Mouse (Mus musculus) kidney, postnatal 25 days (tissue): ENCODE measurements at regions not wholly inside any gene's neighbourhood (a gene's known extent, or its start where the extent isn't known, plus 50 kb on each side); places are given as distances from the start of the nearest gene placed in this dataset.

Experiments
- DNase-seq, 2 experiments: peaks; one replicate each; pipeline ENCODE4 v3.0.0; 2021; ENCODE audit warnings: mixed read lengths in 2 of 2

- DNase-seq: no peak
Observed at GRCm38 (mm10) chr6:107378489-107378888, 151.1 kb upstream of the Lrrn1 start.

- DNase-seq: no peak
Observed at GRCm38 (mm10) chr6:107380621-107381020, 148.9 kb upstream of the Lrrn1 start.

GRCm38 (mm10) chr6:107386094-107386678, 143.4 kb upstream of the Lrrn1 start:
- DNase-seq: no peak

GRCm38 (mm10) chr6:107389892-107390291, 139.7 kb upstream of the Lrrn1 start:
- no peak for DNase-seq

GRCm38 (mm10) chr6:107394611-107395010, 135.0 kb upstream of the Lrrn1 start:
- no peak for DNase-seq

GRCm38 (mm10) chr6:107415766-107416165, 113.8 kb upstream of the Lrrn1 start:
- DNase-seq: no peak

GRCm38 (mm10) chr6:107422091-107422490, 107.5 kb upstream of the Lrrn1 start:
- DNase-seq: no peak

GRCm38 (mm10) chr6:107426529-107426928, 103.0 kb upstream of the Lrrn1 start:
- no peak for DNase-seq

- DNase-seq: no peak
Observed at GRCm38 (mm10) chr6:107431033-107431432, 98.5 kb upstream of the Lrrn1 start.

GRCm38 (mm10) chr6:107442058-107442457, 87.5 kb upstream of the Lrrn1 start:
- DNase-seq: no peak

GRCm38 (mm10) chr6:107444336-107444735, 85.2 kb upstream of the Lrrn1 start:
- DNase-seq: no peak

GRCm38 (mm10) chr6:107459220-107459619, 70.3 kb upstream of the Lrrn1 start:
- DNase-seq: no peak

GRCm38 (mm10) chr6:107462440-107462839, 67.1 kb upstream of the Lrrn1 start:
- DNase-seq: no peak

GRCm38 (mm10) chr6:107473395-107473794, 56.2 kb upstream of the Lrrn1 start:
- DNase-seq: no peak

GRCm38 (mm10) chr6:107474125-107474524, 55.4 kb upstream of the Lrrn1 start:
- DNase-seq: no peak
